Mouse (Mus musculus): Measurements from ENCODE around the gene Gpc6. TPM values are rescaled to one million over a fixed set of nuclear protein-coding genes. Genes with fewer than 3 reads are reported as not detected.
A peak's percentile ranks its signal among the peaks of the same experiment; 100 is the strongest.

Gene Gpc6
- total RNA-seq, 4 experiments from 2014 or later = 7.7 to 10.5 (median 9.2) TPM

DNA sequence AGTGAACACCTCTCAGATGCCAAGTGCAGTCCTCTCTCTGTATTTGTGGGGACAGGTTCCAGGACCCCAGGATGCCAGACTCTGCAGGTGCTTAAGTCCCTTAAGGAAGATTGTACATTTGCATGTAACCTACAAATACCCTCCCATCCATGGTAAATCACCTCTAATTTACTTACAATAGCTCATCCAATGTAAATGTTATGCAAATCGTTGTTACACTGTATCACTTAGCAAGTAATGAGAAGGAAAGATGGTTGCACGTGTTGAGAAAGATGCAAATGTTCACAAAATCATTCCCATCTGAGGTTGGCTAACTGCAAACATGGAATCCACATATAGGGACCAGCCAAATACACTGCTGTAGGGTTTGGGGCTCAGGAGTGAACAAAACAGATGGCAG, 927.7 kb downstream of the Gpc6 start:
- no peak for DNase-seq (ENCODE audit: low spot score)

DNA sequence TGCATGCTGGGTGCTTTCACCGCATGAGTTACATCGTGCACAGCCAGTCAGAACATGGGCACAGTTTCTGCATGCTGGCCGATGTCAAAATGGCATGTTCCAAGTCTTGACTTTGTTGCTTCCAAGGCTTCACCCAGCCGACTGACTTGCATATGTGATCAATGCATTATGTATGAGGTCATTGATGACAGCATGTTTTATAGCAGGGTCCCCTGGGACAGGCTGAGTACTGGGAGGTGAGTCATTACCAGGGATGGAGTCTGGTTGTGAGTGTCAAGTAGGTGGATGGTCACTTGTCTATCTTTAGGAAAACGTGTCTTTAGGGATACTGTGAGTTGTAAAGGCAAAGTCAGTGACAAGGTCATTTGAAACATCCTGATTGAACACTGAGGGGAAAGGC, 929.4 kb downstream of the Gpc6 start:
- DNase-seq (ENCODE audit: low spot score) = no peak

DNA sequence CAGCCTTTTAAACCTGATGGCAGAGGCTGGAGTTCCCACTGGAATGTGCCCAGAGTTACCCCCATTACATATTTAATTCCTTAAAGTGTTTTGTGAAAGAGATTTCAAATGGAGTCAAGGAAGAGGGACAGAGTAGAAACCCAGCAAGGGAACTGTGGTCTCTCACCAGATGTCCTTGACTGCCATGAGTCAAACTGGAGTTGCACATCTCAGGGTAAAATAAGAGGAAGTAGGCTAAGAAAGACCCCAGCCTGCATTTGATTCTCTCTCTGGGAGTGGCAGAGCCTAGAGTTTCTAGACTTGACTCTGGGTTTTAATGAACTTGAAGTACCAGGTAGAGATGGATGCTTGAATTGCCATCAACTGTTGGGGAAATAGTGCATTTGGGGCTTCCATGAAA, 946.2 kb downstream of the Gpc6 start:
- no peak for DNase-seq (ENCODE audit: low spot score)

DNA sequence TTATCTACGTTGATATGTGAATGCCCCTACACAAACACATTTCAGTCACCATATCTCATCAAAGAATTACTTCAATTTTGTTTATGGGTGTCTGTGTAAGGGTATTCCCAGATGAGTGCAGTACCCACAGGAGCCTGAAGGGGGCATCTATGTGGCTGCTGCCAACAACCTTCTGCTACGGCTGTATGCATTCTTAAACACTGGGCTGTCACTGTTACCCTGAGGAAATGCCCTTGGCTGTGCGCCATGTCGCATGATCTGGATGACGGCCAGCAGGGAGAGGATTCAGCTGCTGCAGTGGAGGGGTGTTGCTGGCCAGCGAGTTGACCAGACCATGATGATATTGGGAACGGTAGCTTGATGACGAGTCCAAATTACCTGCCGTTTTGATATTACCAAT, 954.2 kb downstream of the Gpc6 start:
- no peak for DNase-seq (ENCODE audit: low spot score)

DNA sequence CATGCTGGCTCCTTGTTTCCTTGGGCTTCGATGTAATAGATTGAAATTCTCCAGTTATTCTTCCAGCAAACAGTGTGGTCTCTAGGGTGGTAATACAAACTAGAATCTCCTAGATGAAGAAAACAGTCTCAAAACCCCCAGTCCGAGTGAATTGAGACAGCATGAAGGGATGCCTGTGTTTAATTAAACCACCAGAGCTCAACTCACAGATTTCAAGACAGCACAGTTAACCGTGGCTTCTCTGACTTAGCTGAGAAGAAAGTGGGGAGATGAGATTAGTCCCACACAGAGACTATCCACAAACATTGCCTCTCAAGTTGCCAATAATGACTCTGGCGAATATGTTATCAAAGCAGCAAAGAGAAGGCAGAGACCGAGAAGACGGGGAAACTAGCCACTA, 956.0 kb downstream of the Gpc6 start:
- DNase-seq (ENCODE audit: low spot score) = no peak

DNA sequence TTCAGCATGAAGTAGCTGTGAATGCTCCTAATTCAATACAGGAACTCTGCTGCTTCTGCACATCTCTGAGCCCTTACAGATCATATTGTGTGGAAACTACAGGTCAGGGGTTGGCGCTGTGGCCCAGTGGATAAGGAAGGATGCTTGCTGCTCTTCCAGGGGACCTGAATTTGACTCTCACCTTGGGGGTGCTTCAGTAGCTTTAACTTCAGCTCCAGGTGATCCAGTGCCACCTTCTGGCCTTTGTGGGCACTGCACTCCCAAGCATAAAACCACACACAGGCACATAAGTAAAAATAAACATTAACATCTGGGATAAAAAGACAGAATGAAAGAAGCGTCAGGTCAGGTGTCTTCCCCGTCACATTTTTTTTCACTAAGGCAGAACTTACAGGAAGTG, 957.1 kb downstream of the Gpc6 start:
- no peak for DNase-seq (ENCODE audit: low spot score)

DNA sequence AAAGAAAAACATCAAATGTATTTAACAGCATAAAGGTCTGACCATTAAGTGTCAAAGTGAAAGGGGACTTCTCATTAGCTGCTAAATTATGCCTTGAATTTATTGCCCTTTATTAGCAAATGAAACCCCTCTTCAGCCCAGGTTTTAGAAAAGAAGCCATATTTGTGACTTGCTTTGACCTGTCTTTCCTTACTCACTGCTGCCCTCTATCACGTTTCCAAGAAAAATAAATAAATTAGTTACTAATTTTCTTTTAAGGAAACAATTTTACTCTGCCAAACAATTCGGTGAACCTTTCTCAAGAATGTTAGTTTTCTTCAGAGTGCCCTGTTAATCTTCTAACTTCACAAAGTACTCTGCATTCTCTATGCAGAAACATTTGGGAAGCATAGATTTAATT, 964.5 kb downstream of the Gpc6 start:
- DNase-seq (ENCODE audit: low spot score) = no peak

DNA sequence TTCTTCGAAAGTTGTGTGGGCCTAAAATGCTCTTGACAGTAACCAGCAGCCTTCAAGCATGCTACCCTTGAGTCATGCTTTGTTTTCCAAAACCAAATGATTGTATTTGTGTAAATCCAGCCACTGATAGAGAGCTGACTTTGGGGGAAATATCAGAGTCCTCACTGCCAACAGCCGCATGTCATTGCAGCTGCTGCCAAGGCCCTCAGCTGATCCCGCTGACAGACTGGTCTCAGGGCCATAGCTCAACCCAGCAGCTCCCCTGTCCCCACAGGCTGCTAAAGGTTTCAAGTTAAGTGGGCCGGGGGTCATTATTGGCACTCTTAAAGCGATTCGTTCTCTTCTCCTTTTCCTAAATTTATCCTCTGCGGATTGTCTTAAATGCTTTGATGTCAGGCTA, 966.3 kb downstream of the Gpc6 start:
- DNase-seq (ENCODE audit: low spot score) = peak; percentile 24

DNA sequence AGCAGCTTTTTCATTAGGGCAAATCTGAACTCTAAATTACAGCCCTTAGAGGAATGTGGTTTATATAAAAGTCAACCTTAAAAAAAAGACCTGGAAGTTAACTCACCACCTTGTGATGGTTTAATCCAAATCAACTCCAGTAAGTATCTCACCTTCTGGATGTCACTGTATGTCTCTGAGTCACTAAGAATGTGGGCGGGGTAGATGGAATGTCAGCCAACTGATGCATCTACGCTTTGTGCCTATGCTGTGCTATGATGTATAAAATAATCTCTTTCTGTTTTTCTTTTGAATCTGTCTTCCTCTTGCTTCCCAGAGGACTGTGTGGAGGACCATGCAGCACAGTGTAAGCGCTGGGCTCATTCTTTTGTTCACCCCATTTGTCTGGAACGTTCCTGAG, 966.9 kb downstream of the Gpc6 start:
- DNase-seq (ENCODE audit: low spot score) = no peak

DNA sequence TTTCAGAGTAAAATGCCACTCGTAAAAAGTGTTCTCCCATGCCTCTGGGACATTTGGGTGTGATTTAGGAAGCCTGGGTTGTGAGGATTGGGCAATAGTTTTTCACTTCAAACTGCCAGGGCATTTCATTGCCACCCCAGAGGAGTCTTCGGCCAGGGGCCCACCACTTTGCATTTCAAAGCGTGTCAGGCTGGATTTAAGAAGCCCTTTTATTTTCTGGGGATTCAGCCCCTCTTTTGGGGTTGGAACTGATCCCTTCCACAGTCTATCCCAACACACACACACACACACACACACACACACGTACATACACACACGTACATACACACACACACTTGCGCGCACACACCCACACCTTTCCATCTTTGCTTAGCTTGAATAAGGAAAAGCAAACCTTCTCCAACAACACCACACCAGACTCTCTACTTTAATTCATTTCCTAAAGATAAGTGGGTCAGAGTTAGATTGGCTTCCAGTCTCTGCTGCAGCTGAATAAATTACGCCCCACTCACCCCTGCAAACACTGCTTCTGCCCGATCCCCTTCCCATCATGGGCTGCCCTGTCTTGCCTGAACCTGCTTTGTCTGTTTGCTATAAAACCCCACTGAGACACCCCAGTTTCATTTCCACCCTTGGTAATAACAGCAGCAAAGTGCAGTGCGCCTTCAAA, 969.9 kb downstream of the Gpc6 start:
- no peak for DNase-seq (ENCODE audit: low spot score)

DNA sequence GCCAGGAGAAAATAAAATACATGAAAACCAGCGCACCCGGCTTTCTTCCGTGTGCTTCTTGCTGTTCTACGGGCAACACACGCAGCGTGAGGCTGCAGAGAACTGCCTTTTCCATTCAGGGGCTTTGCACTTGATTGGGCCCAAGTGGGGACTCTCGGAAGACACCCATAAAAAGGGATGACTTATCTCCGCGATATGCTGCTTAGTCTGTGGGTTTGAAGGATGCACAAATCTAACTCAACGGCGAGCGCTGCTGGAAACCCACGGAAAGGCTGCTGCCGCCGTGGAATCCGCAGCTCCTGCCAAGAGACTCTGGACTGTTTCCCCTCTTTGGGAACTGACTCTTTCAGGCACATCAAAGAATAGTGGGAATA, 970.4 kb downstream of the Gpc6 start:
- DNase-seq (ENCODE audit: low spot score) = no peak

DNA sequence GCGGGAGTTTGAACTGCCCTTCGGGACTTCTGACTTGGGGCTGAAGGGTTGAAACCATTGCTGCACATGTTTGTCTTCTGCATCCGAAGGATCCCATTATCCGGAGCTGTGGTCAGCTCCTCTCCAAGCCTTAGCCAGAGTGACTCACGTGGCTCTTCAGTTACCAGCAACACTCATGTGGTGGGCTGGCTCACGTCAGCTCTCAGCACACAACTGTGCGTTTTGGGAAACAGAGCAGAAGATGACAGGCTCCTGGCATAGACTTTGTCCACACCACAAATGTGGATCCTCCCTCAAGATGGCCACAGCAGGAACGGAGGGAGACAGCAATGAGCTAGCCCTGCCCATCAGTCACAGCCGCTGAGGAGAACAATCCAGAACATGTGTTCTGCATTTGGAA, 979.2 kb downstream of the Gpc6 start:
- no peak for DNase-seq (ENCODE audit: low spot score)

DNA sequence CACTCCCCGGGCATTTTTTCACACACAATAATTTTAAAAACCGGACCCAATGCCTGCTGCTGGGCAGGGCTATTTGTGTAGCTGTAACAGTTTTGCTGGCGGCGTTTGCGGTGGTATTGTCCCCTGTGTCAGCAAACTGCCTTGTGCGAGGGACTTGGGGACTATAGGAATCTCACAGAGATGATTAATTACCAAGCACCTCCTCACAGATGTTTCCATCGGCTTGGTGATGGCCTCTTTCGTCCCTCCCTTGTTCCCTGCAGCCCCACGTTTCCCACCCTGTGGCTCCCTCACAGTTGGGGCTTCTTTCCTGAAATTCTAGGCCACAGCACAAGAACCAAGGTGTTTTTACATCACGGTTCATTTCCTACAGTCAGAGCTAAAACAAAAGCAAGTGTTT, 980.6 kb downstream of the Gpc6 start:
- DNase-seq (ENCODE audit: low spot score) = no peak

DNA sequence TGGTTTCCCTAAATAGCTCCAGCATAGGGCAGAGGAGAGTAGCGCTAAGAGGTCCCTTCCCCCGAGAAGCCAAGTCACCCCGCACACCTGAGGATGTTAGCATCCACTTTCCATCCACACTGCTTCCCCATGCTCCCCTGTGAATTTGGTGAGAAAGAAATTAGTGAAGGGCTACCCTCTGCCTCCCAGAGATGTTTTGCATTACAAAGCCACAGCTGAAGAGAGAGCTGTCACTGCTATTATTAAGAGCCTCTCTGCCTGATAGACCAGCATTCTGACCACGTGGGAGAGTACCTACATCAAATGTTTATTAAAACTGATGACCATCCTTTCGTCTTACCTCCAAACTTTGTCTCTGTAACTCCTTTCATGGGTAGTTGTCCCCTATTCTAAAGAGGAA, 981.2 kb downstream of the Gpc6 start:
- DNase-seq (ENCODE audit: low spot score) = no peak

DNA sequence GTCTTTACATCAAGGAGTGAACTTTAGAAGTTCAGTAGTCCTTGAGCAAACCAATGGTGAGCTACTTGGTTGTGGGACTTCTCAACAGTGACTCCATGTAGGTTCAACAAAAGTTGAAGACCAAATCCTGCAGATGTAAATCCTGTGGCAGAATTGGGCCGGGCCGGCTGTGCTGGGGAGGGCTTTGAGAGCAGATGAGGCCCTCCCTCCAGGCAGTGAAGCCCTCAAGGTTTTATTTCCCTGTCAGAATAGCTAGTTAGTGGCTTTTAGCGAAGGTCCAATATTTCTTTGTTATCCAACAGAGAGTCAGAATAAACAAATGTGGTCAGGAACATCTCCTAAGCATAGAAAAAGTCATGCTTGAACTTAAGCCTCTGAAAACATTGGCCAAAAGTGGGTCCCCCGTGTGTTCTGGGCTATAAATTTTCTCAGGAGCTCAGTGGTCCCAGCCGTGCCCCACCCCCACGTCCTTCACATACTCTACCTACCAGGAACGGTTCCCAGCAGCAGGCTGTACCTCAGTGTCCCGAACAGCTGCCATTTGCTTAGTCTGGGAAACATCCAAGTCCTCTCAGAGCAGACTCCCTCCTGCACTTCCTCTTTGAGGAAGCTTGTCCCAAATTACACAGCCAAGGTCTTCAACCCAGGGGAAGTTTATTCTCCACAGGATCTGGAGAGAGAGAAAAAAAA, 983.3 kb downstream of the Gpc6 start:
- peak; percentile 67 for DNase-seq (ENCODE audit: low spot score)

DNA sequence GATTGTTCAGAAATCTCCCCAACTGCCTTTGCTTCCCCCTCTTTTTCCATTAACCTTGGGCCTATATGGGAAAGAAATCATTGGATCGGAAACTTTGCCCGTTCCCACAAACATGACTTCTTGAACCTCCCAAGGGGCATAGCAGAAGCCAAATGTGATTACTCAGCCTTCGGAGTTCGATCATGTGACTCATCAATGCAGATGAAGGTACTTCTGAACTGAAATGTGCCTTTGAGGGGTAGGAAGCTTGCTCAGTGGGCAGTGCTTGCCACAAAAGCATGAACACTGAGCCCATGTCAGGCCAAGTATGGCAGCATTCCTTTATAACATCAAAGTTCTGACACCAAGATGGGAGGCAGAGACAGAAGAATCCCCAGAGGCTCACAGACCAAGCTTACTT, 983.9 kb downstream of the Gpc6 start:
- DNase-seq (ENCODE audit: low spot score) = peak; percentile 72

DNA sequence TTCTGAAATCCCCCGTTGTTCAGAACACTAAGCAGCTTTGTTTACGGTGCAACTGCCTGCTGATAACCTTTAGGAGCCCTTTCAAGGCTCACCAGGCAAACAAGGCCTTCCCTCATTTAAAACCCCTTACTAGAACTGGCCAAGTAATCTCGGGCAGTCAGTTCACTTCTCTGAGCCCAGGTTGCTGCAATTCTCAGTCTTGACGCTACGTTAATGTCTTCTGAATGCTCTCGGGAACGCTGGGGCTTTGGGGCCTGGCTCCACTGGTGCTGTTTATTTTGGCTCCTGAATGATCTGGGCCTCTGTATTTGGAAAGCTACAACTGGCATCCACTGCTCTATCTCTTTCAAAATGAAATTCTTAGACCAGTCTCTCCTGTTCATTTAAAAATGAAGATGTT, 985.2 kb downstream of the Gpc6 start:
- no peak for DNase-seq (ENCODE audit: low spot score)

DNA sequence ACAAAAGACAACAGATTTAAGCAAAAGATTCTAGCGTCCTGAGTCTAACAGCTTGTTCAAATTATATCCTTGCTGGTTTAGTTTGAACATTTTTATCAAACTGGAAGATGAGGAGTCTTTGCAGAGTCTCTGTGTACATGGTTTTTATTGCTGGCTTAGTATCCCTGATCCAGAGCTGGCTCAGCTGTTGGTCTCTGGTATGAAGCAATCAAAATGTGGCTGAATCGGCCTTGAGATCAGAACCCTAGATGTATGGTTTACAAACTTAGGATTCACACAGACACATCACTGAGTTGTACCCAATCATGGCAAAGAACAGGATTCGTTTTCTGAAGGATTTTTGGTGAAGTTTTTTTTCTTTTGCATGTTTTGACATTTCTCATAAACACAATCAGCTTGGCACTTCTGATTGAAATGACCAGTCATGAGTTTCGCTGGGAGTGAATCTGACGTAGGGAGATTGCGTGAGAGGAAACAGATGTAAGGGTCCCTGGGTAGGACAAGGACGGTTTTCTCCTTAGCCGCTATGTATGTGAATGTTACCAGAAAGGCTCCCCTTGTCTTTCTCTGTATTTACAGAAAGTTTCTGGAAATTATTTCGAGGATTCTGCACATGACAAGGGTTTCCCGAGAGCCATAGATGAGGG, 987.6 kb downstream of the Gpc6 start:
- DNase-seq (ENCODE audit: low spot score) = no peak

DNA sequence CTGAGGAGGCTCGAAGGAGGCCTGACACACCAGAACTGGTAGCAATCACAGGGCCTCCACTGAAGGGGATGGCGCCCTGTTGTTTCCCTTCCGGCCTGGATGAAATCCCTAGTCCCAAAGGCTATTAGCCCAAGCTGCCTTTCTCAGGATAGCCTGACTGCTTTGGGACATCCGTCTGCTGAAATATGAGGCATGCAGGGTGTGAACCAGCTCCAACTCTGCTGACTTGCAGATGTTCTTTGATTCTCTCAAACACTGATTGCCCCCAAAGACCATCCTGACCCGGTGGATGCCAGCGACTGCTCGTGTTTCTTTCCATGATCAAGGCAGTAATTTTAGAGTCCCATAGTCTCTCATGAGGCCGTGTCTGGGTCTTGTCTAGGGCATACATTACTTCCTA, 991.5 kb downstream of the Gpc6 start:
- no peak for DNase-seq (ENCODE audit: low spot score)

DNA sequence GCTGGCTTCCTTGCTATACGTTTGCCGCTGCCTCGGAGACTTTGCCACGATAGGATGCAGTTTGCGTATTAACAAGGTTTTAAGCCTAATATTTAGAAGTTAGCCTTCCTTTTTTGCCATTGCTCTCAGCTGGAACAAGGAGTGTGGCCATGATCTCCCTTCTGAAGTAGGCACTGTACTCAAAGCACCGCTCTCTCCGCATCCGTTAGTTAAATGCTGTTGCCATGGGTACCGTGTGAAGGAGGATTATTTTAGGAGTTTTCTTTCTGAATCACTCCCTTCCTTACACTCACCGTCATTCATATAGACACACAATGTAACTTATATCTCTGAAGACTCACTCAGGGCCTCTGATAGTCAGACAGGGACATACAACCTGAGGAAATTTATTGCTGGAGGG, 993.6 kb downstream of the Gpc6 start:
- no peak for DNase-seq (ENCODE audit: low spot score)

DNA sequence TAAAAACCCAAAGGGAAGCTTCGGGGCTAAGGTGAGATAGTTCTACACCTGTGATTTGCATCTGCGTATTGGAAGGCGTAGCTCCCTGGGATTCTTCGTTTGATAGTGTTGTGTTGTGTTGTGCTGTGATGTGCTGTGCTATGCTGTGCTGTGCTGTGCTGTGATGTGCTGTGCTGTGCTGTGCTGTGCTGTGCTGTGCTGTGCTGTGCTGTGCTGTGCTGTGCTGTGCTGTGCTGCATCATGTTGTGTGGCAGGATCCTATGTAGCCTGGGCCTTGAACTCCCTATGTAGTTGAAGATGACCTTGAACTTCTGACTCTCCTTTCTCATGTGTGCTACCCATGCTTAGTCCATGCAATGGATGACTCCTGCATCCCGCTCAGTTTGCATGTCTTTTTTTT, 994.5 kb downstream of the Gpc6 start:
- DNase-seq (ENCODE audit: low spot score) = no peak

DNA sequence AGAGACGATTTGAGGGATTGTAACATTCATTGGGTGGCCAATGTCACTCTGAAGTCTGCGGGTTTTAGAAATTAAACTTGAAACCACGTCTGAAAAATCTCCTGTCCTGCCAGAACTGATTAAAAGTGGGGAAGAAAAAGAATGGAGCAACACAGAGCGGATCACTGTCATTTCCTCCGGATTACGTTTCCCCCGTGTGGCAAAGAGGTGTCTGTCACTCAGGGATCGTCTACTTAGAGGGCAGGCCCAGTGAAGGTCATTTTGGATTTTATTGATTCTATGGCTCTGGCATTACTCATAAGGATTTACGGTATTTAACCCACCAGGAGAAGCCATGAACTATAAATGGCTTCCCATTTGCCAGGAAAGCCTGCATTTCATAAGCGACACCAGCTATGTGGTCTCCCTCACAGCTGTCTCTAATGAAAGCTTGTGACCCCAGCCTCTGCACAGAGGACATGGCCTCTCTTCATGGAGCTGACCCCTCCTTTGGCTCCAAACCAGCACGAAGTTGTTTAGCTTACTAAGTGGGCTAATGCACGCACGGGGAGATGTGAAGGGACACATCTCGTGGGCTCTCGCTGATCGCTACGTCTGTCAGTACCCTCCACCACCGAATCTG, 996.4 kb downstream of the Gpc6 start:
- DNase-seq (ENCODE audit: low spot score) = no peak

DNA sequence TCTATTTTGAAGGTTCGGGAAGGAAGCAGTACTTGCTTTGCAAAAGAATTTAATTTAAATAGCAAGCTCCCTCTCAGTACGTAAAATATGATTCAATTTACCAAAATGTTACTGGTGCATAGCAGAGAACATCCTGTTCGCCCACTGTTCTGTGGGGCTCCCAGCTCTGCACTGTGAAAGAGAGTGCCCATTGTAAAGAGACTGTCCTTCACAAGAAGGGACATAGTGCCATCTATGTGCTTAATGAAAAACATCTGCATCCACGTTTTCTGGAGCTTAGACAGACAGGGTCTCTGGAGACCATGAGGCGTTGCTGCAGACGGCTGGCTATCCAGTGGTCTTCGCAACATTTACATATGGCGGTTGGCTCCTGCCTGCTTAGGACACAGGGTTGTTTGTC, 998.6 kb downstream of the Gpc6 start:
- no peak for DNase-seq (ENCODE audit: low spot score)

All from heart, adult 8-10 months (tissue).